Mouse (Mus musculus): ENCODE measurements at regions not wholly inside any gene's neighbourhood (a gene's known extent, or its start where the extent isn't known, plus 50 kb on each side); places are given as distances from the start of the nearest gene placed in this dataset. TPM values are rescaled to one million over a fixed set of nuclear protein-coding genes. Genes with fewer than 3 reads are reported as not detected.

GRCm38 (mm10) chr11:32900437-32900836 is 76.0 kb upstream of the Smim23 start:
- H3K4me2 ChIP-seq, result no peak overlapping the region
- H3K9ac ChIP-seq, result no peak overlapping the region
- H3K27me3 ChIP-seq, result no peaks in the 10 kb centered on the region
- no peaks in the 10 kb centered on the region for H3K4me1 ChIP-seq
- no peaks in the 10 kb centered on the region for H3K36me3 ChIP-seq (ENCODE audit: poor library complexity, severe bottlenecking)
- WGBS, result 87% methylated on average over 6 of the region's 6 CpGs
- H3K9me3 ChIP-seq (replicated peaks), result no peaks in the 10 kb centered on the region
- ATAC-seq, result no peak
- H3K4me3 ChIP-seq, result no peak overlapping the region
- no peak overlapping the region for H3K27ac ChIP-seq

GRCm38 (mm10) chr11:32899604-32900216 is 75.3 kb upstream of the Smim23 start:
- ATAC-seq, result no peak
- no peak overlapping the region for H3K4me2 ChIP-seq
- H3K4me3 ChIP-seq, result no peak overlapping the region
- no peak overlapping the region for H3K27ac ChIP-seq
- no peaks in the 10 kb centered on the region for H3K4me1 ChIP-seq
- 68% methylated on average over 13 of the region's 13 CpGs for WGBS
- H3K9me3 ChIP-seq (replicated peaks), result no peaks in the 10 kb centered on the region
- no peaks in the 10 kb centered on the region for H3K27me3 ChIP-seq
- no peak overlapping the region for H3K9ac ChIP-seq
- H3K36me3 ChIP-seq (ENCODE audit: poor library complexity, severe bottlenecking), result no peaks in the 10 kb centered on the region

- H3K4me1 ChIP-seq, result no peaks in the 10 kb centered on the region
- no peak overlapping the region for H3K4me3 ChIP-seq
- no peak overlapping the region for H3K9ac ChIP-seq
- H3K27me3 ChIP-seq, result no peaks in the 10 kb centered on the region
- 85% methylated on average over 3 of the region's 3 CpGs for WGBS
- no peak overlapping the region for H3K27ac ChIP-seq
- no peaks in the 10 kb centered on the region for H3K36me3 ChIP-seq (ENCODE audit: poor library complexity, severe bottlenecking)
- no peaks in the 10 kb centered on the region for H3K9me3 ChIP-seq (replicated peaks)
- no peak for ATAC-seq
- H3K4me2 ChIP-seq, result no peak overlapping the region
Observed at GRCm38 (mm10) chr11:32895400-32895799, 71.0 kb upstream of the Smim23 start.

GRCm38 (mm10) chr11:32893146-32893903 is 68.9 kb upstream of the Smim23 start:
- H3K4me3 ChIP-seq, result no peak overlapping the region
- H3K27me3 ChIP-seq, result no peaks in the 10 kb centered on the region
- no peak overlapping the region for H3K4me2 ChIP-seq
- H3K9me3 ChIP-seq (replicated peaks), result no peaks in the 10 kb centered on the region
- no peak overlapping the region for H3K27ac ChIP-seq
- WGBS, result 78% methylated on average over 11 of the region's 11 CpGs
- no peak for ATAC-seq
- no peaks in the 10 kb centered on the region for H3K36me3 ChIP-seq (ENCODE audit: poor library complexity, severe bottlenecking)
- no peak overlapping the region for H3K9ac ChIP-seq
- no peaks in the 10 kb centered on the region for H3K4me1 ChIP-seq

- WGBS, result 88% methylated on average over 5 of the region's 5 CpGs
- no peaks in the 10 kb centered on the region for H3K4me1 ChIP-seq
- H3K4me2 ChIP-seq, result no peak overlapping the region
- no peak overlapping the region for H3K4me3 ChIP-seq
- H3K9me3 ChIP-seq (replicated peaks), result no peaks in the 10 kb centered on the region
- no peak overlapping the region for H3K27ac ChIP-seq
- H3K27me3 ChIP-seq, result no peaks in the 10 kb centered on the region
- no peak for ATAC-seq
- H3K9ac ChIP-seq, result no peak overlapping the region
- H3K36me3 ChIP-seq (ENCODE audit: poor library complexity, severe bottlenecking), result no peaks in the 10 kb centered on the region
Observed at GRCm38 (mm10) chr11:32892496-32892895, 68.1 kb upstream of the Smim23 start.

GRCm38 (mm10) chr11:32889248-32889647 is 64.8 kb upstream of the Smim23 start:
- no peak overlapping the region for H3K4me2 ChIP-seq

GRCm38 (mm10) chr11:32884744-32885143 is 60.3 kb upstream of the Smim23 start:
- 75% methylated on average over 4 of the region's 4 CpGs for WGBS

More at GRCm38 (mm10) chr11:32889248-32889647, 64.8 kb upstream of the Smim23 start:
- ATAC-seq, result no peak
- Histone ChIP-seq H3K4me1 (no peaks in the 10 kb centered on the region), H3K9me3 (replicated peaks) (no peaks in the 10 kb centered on the region), H3K27ac (no peak overlapping the region), H3K27me3 (no peaks in the 10 kb centered on the region), H3K4me3 (no peak overlapping the region), H3K9ac (no peak overlapping the region), H3K36me3 (ENCODE audit: poor library complexity, severe bottlenecking) (no peaks in the 10 kb centered on the region)
- 35% methylated on average over 7 of the region's 7 CpGs for WGBS

GRCm38 (mm10) chr11:32883062-32883852 is 58.9 kb upstream of the Smim23 start:
- peaks cover 5% of the 10 kb centered on the region for H3K9me3 ChIP-seq (replicated peaks)

More at GRCm38 (mm10) chr11:32884744-32885143, 60.3 kb upstream of the Smim23 start:
- Histone ChIP-seq H3K4me2 (no peak overlapping the region), H3K36me3 (ENCODE audit: poor library complexity, severe bottlenecking) (no peaks in the 10 kb centered on the region), H3K27me3 (no peaks in the 10 kb centered on the region), H3K4me3 (no peak overlapping the region), H3K4me1 (no peaks in the 10 kb centered on the region), H3K9me3 (replicated peaks) (peaks cover 5% of the 10 kb centered on the region), H3K27ac (no peak overlapping the region), H3K9ac (no peak overlapping the region)
- no peak for ATAC-seq

GRCm38 (mm10) chr11:32878967-32879366 is 54.6 kb upstream of the Smim23 start:
- Histone ChIP-seq H3K4me2 (no peak overlapping the region), H3K4me3 (no peak overlapping the region), H3K9ac (no peak overlapping the region), H3K27ac (no peak overlapping the region), H3K36me3 (ENCODE audit: poor library complexity, severe bottlenecking) (no peaks in the 10 kb centered on the region), H3K9me3 (replicated peaks) (peaks cover 5% of the 10 kb centered on the region), H3K4me1 (no peaks in the 10 kb centered on the region), H3K27me3 (no peaks in the 10 kb centered on the region)
- no peak for ATAC-seq
- 95% methylated on average over 3 of the region's 3 CpGs for WGBS

More at GRCm38 (mm10) chr11:32883062-32883852, 58.9 kb upstream of the Smim23 start:
- no peaks in the 10 kb centered on the region for H3K36me3 ChIP-seq (ENCODE audit: poor library complexity, severe bottlenecking)
- no peak overlapping the region for H3K4me3 ChIP-seq
- no peak overlapping the region for H3K9ac ChIP-seq
- ATAC-seq, result no peak
- no peak overlapping the region for H3K27ac ChIP-seq
- H3K27me3 ChIP-seq, result no peaks in the 10 kb centered on the region
- H3K4me1 ChIP-seq, result no peaks in the 10 kb centered on the region
- H3K4me2 ChIP-seq, result no peak overlapping the region
- WGBS, result 74% methylated on average over 9 of the region's 10 CpGs

Small RNA genes in the stretch of these regions (microRNA-seq; reads per million reads assigned to microRNA genes)
- not detected for gene Gm26052
